Mouse (Mus musculus) midbrain, embryonic 14.5 days (tissue): ENCODE measurements at regions not wholly inside any gene's neighbourhood (a gene's known extent, or its start where the extent isn't known, plus 50 kb on each side); places are given as distances from the start of the nearest gene placed in this dataset.
A peak's percentile ranks its signal among the peaks of the same experiment; 100 is the strongest.

Experiments used
- ATAC-seq: fragments of 200-750 bp; cut with Nextera tagmentation; 2 replicates; pipeline ENCODE4 v1.8.0; 2017; ENCODE audit warnings: moderate number of reproducible peaks, moderate library complexity; ENCODE audit not compliant: low FRiP score, low TSS enrichment
- DNase-seq: peaks from one replicate; pipeline ENCODE4 v3.0.0-alpha.2; 2015
- H3K27ac ChIP-seq: fragments of 300-500 bp; sonication (generic); replicated peaks from 2 replicates; pipeline ENCODE4 v1.5.1; 2014; ENCODE audit warnings: mild to moderate bottlenecking, low read depth, low read length, moderate library complexity
- H3K27me3 ChIP-seq: fragments of 300-500 bp; sonication (generic); 2 replicates; pipeline ENCODE4 v1.6.1; 2014; ENCODE audit warnings: low read length, control low read depth, mixed read lengths; ENCODE audit not compliant: control insufficient read depth, insufficient read depth
- H3K36me3 ChIP-seq: fragments of 300-500 bp; sonication (generic); 2 replicates; pipeline ENCODE4 v1.6.1; 2014; ENCODE audit warnings: low read length, control low read depth; ENCODE audit not compliant: control insufficient read depth, insufficient read depth
- H3K4me1 ChIP-seq: fragments of 300-500 bp; sonication (generic); 2 replicates; pipeline ENCODE4 v1.6.1; 2014; ENCODE audit warnings: mild to moderate bottlenecking, antibody characterized with exemption, low read length, control low read depth; ENCODE audit not compliant: control insufficient read depth, insufficient read depth
- H3K4me2 ChIP-seq: fragments of 300-500 bp; sonication (generic); 2 replicates; pipeline ENCODE4 v1.6.1; 2014; ENCODE audit warnings: mild to moderate bottlenecking, low read length, moderate library complexity
- H3K4me3 ChIP-seq: fragments of 300-500 bp; sonication (generic); replicated peaks from 2 replicates; pipeline ENCODE4 v1.5.1; 2014; ENCODE audit warnings: low read depth, low read length
- H3K9ac ChIP-seq: fragments of 300-500 bp; sonication (generic); replicated peaks from 2 replicates; pipeline ENCODE4 v1.6.1; 2014; ENCODE audit warnings: mild to moderate bottlenecking, low read length, moderate library complexity
- H3K9me3 ChIP-seq: fragments of 300-500 bp; sonication (generic); 2 replicates; pipeline ENCODE4 v1.6.1; 2016; ENCODE audit warnings: low read length, control low read depth, mixed read lengths; ENCODE audit not compliant: control insufficient read depth
- whole genome bisulfite sequencing: fragments of 180-500 bp; shearing (Covaris S2); extraction: QIAGEN DNeasy Blood & Tissue Kit; methylation state at CpG from one replicate; pipeline ENCODE4 v1.1.7; 2014; 5-methylcytosine and 5-hydroxymethylcytosine counted together

- H3K4me2 ChIP-seq, result no peak overlapping the region
- peak overlapping the region; percentile 26; the same call in 1 of the 2 replicates for H3K27ac ChIP-seq
- 35% methylated on average over 24 of the region's 24 CpGs for WGBS
- DNase-seq (no peak), ATAC-seq (no peak)
- no peak overlapping the region for H3K4me3 ChIP-seq
- H3K27me3 ChIP-seq, result no peaks in the 10 kb centered on the region
- peaks cover 21% of the 10 kb centered on the region; the same call in 1 of the 2 replicates for H3K4me1 ChIP-seq
- H3K9ac ChIP-seq, result no peak overlapping the region
- no peaks in the 10 kb centered on the region for H3K9me3 ChIP-seq
- H3K36me3 ChIP-seq, result no peaks in the 10 kb centered on the region
These were observed 154.8 kb upstream of the Npvf start for GRCm38 (mm10) chr6:50808811-50809668.

GRCm38 (mm10) chr6:50809669-50809983 lies 155.4 kb upstream of the Npvf start:
- ATAC-seq (no peak), DNase-seq (no peak)
- WGBS, result 22% methylated on average over 4 of the region's 4 CpGs
- H3K36me3 ChIP-seq, result no peaks in the 10 kb centered on the region
- H3K4me2 ChIP-seq, result no peak overlapping the region
- peak overlapping the region; percentile 26; the same call in 1 of the 2 replicates for H3K27ac ChIP-seq
- 0 out of 2 replicates have a peak overlapping the region, but pooled peaks have one; percentile 16 for H3K9ac ChIP-seq
- no peaks in the 10 kb centered on the region for H3K9me3 ChIP-seq
- no peaks in the 10 kb centered on the region for H3K27me3 ChIP-seq
- H3K4me1 ChIP-seq, result peaks cover 21% of the 10 kb centered on the region; the same call in 1 of the 2 replicates
- no peak overlapping the region for H3K4me3 ChIP-seq

DNA sequence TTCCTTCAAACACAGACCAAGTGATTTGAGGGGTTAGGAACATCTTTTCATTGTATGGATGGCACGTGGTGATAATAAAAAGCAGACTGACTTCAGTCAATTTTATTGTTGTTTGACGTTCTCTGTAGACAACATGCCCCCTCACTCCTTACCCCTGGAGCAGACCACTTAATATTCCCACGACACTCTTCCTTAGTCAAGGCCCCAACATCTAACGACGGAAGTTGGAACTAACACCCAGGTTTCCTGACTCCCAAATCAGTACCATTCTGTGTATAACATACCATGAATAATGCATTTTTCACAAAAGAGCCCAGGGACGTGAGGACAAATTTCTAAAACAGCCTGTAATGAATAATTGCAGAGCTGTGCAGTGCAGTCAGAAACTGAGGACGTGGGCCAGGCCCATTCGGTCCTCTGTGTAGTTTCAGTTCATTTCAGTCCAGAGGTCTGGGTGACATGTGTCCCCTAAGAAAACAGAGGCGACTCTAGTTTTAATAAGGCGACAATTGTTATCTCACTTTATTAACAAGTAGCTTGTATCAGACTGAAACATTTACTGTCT lies 160.8 kb upstream of the Npvf start:
- DNase-seq (peak; percentile 55), ATAC-seq (peak; percentile 46; the same call in 1 of the 2 replicates)
- WGBS, result 26% methylated on average over 10 of the region's 10 CpGs
- H3K27me3 ChIP-seq, result no peaks in the 10 kb centered on the region
- peak overlapping the region; percentile 20 for H3K27ac ChIP-seq
- H3K9ac ChIP-seq, result no peak overlapping the region
- no peak overlapping the region for H3K4me2 ChIP-seq
- H3K4me1 ChIP-seq, result peaks cover 25% of the 10 kb centered on the region
- H3K4me3 ChIP-seq, result no peak overlapping the region
- no peaks in the 10 kb centered on the region for H3K36me3 ChIP-seq
- no peaks in the 10 kb centered on the region for H3K9me3 ChIP-seq

DNA sequence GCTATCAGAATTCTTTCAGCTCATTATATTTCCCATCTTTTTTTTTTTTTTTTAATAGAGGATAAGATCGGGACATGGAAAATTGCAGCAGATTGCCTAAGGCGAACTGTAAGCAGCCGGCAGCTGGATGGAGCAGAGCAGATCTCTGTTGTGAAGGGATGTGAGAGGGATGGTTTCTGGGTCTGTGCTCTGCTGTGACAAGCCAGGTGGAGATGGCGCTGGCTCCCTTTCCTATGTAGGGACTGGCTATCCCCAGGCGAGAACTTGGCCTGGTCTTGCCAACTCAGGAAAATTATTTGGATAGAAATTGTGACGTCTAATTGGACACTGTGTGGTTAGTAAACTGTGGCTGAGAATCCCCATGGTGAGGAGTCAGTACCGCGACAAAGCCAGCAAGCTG lies 161.3 kb upstream of the Npvf start:
- H3K27ac ChIP-seq, result peak overlapping the region; percentile 47
- H3K4me1 ChIP-seq, result peaks cover 31% of the 10 kb centered on the region
- H3K4me2 ChIP-seq, result no peak overlapping the region
- ATAC-seq (peak; percentile 64; the same call in 1 of the 2 replicates), DNase-seq (peak; percentile 68)
- 43% methylated on average over 8 of the region's 8 CpGs for WGBS
- no peaks in the 10 kb centered on the region for H3K27me3 ChIP-seq
- no peaks in the 10 kb centered on the region for H3K36me3 ChIP-seq
- no peak overlapping the region for H3K9ac ChIP-seq
- no peak overlapping the region for H3K4me3 ChIP-seq
- H3K9me3 ChIP-seq, result no peaks in the 10 kb centered on the region

DNA sequence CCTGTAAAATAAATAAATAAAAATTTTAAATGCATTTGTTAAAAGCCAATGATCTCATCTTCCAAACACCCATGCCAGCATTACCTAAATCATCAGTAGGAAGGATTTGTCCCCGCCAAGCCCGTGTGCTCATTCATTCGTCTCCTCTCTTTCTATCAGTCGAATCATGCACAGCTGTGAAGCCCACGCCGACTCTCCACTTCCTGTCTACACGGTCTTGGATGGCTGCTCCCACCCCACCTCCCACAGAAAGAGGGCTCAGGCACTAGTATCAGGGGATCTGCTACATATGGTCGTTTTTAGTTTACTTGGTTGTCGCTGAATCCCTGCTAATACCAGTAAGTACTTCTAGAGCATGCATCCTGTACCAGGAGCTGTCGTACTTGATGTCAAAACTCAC lies 163.2 kb upstream of the Npvf start:
- Histone ChIP-seq H3K27ac (no peak overlapping the region), H3K36me3 (no peaks in the 10 kb centered on the region), H3K4me1 (peaks cover 49% of the 10 kb centered on the region), H3K9me3 (no peaks in the 10 kb centered on the region), H3K4me2 (no peak overlapping the region), H3K4me3 (no peak overlapping the region), H3K9ac (no peak overlapping the region), H3K27me3 (no peaks in the 10 kb centered on the region)
- DNase-seq (no peak), ATAC-seq (no peak)
- WGBS, result 65% methylated on average over 10 of the region's 10 CpGs

DNA sequence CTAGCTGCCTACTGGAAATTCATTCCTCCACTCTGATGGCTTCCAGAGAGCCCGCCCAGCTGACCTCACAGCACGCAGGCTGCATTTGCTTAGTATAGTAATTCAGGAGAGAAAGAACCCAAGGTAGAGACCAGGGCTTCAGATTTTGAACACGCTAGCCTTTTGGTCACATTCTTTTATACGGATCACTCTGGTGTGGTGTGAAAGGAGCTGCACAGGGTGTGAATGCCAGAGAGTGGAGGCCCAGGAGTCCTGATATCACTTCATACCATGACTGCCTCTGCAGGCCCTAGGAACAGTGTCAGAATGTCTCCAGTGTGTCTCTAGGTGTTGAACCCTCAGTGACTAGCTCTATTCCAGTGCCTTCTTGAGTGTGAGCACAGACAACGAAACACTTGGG lies 164.2 kb upstream of the Npvf start:
- H3K9me3 ChIP-seq, result no peaks in the 10 kb centered on the region
- no peaks in the 10 kb centered on the region for H3K36me3 ChIP-seq
- H3K4me3 ChIP-seq, result no peak overlapping the region
- H3K27me3 ChIP-seq, result no peaks in the 10 kb centered on the region
- no peak for DNase-seq
- WGBS, result 94% methylated on average over 5 of the region's 5 CpGs
- ATAC-seq, result no peak
- no peak overlapping the region for H3K4me2 ChIP-seq
- H3K27ac ChIP-seq, result no peak overlapping the region
- no peak overlapping the region for H3K9ac ChIP-seq
- H3K4me1 ChIP-seq, result peaks cover 59% of the 10 kb centered on the region

DNA sequence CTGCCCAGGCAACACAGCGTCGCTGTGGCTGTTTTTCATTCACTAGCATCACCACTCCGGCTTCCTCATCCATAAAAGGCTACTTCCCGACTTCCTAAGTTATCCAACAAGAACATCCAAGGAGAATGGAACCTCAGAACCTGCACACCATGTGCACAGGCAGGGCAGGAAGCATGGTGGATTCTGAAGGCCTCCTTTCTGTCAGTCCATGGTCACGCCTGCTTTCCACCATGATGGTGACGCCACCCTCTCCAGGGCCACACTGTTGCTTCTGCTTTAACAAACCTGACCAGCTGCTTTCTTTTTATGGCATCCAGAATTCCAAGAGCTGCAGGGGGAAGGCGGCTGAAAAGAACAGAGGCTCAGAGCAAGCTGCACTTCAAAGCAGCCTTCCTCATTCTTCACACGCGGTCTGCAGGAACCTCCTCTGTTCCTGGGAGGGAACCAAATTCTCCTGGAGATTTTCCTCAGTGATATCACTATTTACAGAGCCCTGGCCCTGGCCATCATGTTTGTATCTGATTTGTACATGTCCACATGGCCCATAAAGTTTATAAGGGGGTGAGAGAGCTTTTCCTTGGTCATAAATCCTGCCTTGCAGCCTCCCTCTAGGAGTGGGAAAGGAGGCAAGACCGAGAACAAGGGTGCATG lies 164.8 kb upstream of the Npvf start:
- DNase-seq, result no peak

GRCm38 (mm10) chr6:50821401-50822235 lies 167.4 kb upstream of the Npvf start:
- no peak overlapping the region for H3K9ac ChIP-seq

More for the DNA sequence above, 164.8 kb upstream of the Npvf start:
- H3K27me3 ChIP-seq, result no peaks in the 10 kb centered on the region
- H3K36me3 ChIP-seq, result no peaks in the 10 kb centered on the region
- no peak overlapping the region for H3K27ac ChIP-seq
- H3K9ac ChIP-seq, result no peak overlapping the region
- H3K9me3 ChIP-seq, result no peaks in the 10 kb centered on the region
- H3K4me2 ChIP-seq, result no peak overlapping the region
- H3K4me1 ChIP-seq, result peaks cover 63% of the 10 kb centered on the region
- WGBS, result 60% methylated on average over 10 of the region's 10 CpGs
- no peak overlapping the region for H3K4me3 ChIP-seq
- ATAC-seq, result no peak

More at GRCm38 (mm10) chr6:50821401-50822235, 167.4 kb upstream of the Npvf start:
- Histone ChIP-seq H3K4me2 (0 out of 2 replicates have a peak overlapping the region, but pooled peaks have one; percentile 10), H3K9me3 (no peaks in the 10 kb centered on the region), H3K4me1 (peaks cover 54% of the 10 kb centered on the region), H3K4me3 (no peak overlapping the region), H3K27me3 (no peaks in the 10 kb centered on the region), H3K27ac (peak overlapping the region; percentile 85), H3K36me3 (no peaks in the 10 kb centered on the region)
- ATAC-seq (peak; percentile 76), DNase-seq (peak; percentile 87)
- WGBS, result 4% methylated on average over 12 of the region's 12 CpGs
